ENCODE assay signal across 10 mouse cellular contexts in the genomic region with DNA sequence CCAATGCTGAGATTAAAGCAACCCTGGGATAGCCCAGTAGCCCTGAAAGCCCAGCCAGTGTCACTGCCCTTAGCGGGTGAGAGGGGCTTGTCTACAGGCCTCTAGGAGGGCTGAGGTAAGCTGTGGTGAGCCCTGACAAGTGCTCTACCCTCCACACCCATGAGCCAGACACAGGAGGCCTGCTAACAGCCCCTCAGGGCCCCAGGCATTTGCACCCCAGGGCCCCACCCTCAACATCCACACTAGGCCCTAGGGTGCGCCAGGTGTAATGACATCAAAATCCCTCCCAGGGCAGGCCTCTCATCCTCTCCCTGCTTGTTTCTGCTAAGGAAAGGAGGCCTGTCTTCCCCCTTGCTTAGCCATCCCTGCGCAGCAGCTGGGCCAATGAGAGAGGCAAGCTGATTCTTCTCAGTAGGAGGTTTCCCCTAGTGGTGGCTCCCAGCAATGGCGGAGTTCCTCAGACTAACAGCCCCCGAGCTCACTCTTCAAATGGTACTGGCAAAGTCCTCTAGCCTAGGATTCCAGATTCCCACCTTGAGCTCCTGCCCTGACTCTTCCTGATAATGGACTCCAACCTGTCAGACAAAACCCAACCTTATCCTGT. TPM values are rescaled to one million over a fixed set of nuclear protein-coding genes. Genes with fewer than 3 reads are reported as not detected.
DNase-seq lines count a peak whose midpoint lies in the region; ATAC-seq and TF ChIP-seq lines count a peak whose summit lies in the region.
"Had no signal": no experiment of that assay in that cellular context is flagged by ENCODE, and none has a peak within 500 bp of the region (broad histone marks: within the 10 kb centered on the region; RNA-seq: fewer than 3 reads in every experiment).

No protein-coding gene starts in this region.

- H3K79me3 ChIP-seq in C2C12 (ENCODE audit: low read depth): no peaks in the 10 kb centered on the region

- WGBS in hindbrain, postnatal 0 days: 47% methylated on average over 5 of the region's 5 CpGs
- 44% methylated on average over 5 of the region's 5 CpGs for WGBS in hindbrain, embryonic 13.5 days
- 25% methylated on average over 5 of the region's 5 CpGs for WGBS in embryonic facial prominence, embryonic 14.5 days

- peaks cover under 1% of the 10 kb centered on the region; the same call in 1 of the 2 replicates for H3K36me3 ChIP-seq in hindbrain, postnatal 0 days (ENCODE audit: insufficient read depth, low read length)
- no peaks in the 10 kb centered on the region for H3K36me3 ChIP-seq in hindbrain, embryonic 13.5 days
- peaks cover under 1% of the 10 kb centered on the region for H3K36me3 ChIP-seq in C2C12 (ENCODE audit: control insufficient read depth, insufficient read depth)
- H3K36me3 ChIP-seq in embryonic facial prominence, embryonic 14.5 days (ENCODE audit: control insufficient read depth, insufficient read depth, low read length): 0 out of 2 replicates have a peak, but pooled peaks cover under 1% of the 10 kb centered on the region
- H3K36me3 ChIP-seq: embryonic facial prominence, embryonic 12.5 days had no signal

- H3K79me2 ChIP-seq in C2C12 (ENCODE audit: control insufficient read depth, insufficient read depth): no peaks in the 10 kb centered on the region

- peak; percentile 80 for TF ChIP-seq CTCF in hindbrain, postnatal 0 days (IDR thresholded peaks at IDR 0.05; ENCODE audit: low read depth)
- peak; percentile 1 for TF ChIP-seq CTCF in C2C12 (IDR thresholded peaks at IDR 0.05; ENCODE audit: control insufficient read depth, insufficient read depth, insufficient read length)

- H3K9me3 ChIP-seq in hindbrain, postnatal 0 days (ENCODE audit: low read length): no peaks in the 10 kb centered on the region
- no peaks in the 10 kb centered on the region for H3K9me3 ChIP-seq in hindbrain, embryonic 13.5 days
- H3K9me3 ChIP-seq in embryonic facial prominence, embryonic 14.5 days (ENCODE audit: control insufficient read depth, low read length): no peaks in the 10 kb centered on the region
- H3K9me3 ChIP-seq: embryonic facial prominence, embryonic 12.5 days; limb, embryonic 15.5 days had no signal

- no peak overlapping the region for H3ac ChIP-seq in C2C12 (ENCODE audit: control insufficient read depth, insufficient read length, low read depth)

- no peaks in the 10 kb centered on the region for H3K4me1 ChIP-seq in hindbrain, postnatal 0 days (ENCODE audit: insufficient read depth, low read length)
- H3K4me1 ChIP-seq in hindbrain, embryonic 13.5 days (replicated peaks): peaks cover 18% of the 10 kb centered on the region
- H3K4me1 ChIP-seq in embryonic facial prominence, embryonic 14.5 days (ENCODE audit: control insufficient read depth, insufficient read depth, low read length): no peaks in the 10 kb centered on the region

- H3K4me3 ChIP-seq in hindbrain, postnatal 0 days (ENCODE audit: low read length): no peak overlapping the region
- H3K4me3 ChIP-seq in hindbrain, embryonic 13.5 days: no peak overlapping the region
- H3K4me3 ChIP-seq in C2C12 (ENCODE audit: insufficient read depth, poor library complexity, severe bottlenecking): no peak overlapping the region
- H3K4me3 ChIP-seq in embryonic facial prominence, embryonic 14.5 days (ENCODE audit: low read depth, low read length): no peak overlapping the region
- H3K4me3 ChIP-seq: embryonic facial prominence, embryonic 12.5 days; limb, embryonic 15.5 days had no signal

- ATAC-seq in hindbrain, postnatal 0 days: no peak
- no peak for ATAC-seq in hindbrain, embryonic 13.5 days (ENCODE audit: low FRiP score)
- no peak for ATAC-seq in embryonic facial prominence, embryonic 14.5 days (ENCODE audit: low read depth)

- H3K4me2 ChIP-seq in hindbrain, postnatal 0 days (ENCODE audit: low read depth, low read length): no peak overlapping the region
- no peak overlapping the region for H3K4me2 ChIP-seq in hindbrain, embryonic 13.5 days
- no peak overlapping the region for H3K4me2 ChIP-seq in embryonic facial prominence, embryonic 14.5 days (ENCODE audit: low read depth, low read length)
- H3K4me2 ChIP-seq: embryonic facial prominence, embryonic 12.5 days; limb, embryonic 15.5 days had no signal

- no peak overlapping the region for H3K27ac ChIP-seq in hindbrain, postnatal 0 days
- no peak overlapping the region for H3K27ac ChIP-seq in hindbrain, embryonic 13.5 days
- H3K27ac ChIP-seq in embryonic facial prominence, embryonic 14.5 days (replicated peaks; ENCODE audit: low read depth, low read length): no peak overlapping the region
- H3K27ac ChIP-seq: embryonic facial prominence, embryonic 12.5 days; limb, embryonic 15.5 days had no signal

- H3K9ac ChIP-seq in hindbrain, postnatal 0 days (replicated peaks; ENCODE audit: low read length): no peak overlapping the region
- H3K9ac ChIP-seq in hindbrain, embryonic 13.5 days: no peak overlapping the region
- 0 out of 2 replicates have a peak overlapping the region, but pooled peaks have one; percentile 2 for H3K9ac ChIP-seq in embryonic facial prominence, embryonic 14.5 days (ENCODE audit: low read depth, low read length)
- H3K9ac ChIP-seq: embryonic facial prominence, embryonic 12.5 days; limb, embryonic 15.5 days had no signal

- H3K27me3 ChIP-seq in hindbrain, postnatal 0 days (ENCODE audit: insufficient read depth, low read length): no peaks in the 10 kb centered on the region
- peaks cover 32% of the 10 kb centered on the region for H3K27me3 ChIP-seq in hindbrain, embryonic 13.5 days
- peaks cover 10% of the 10 kb centered on the region for H3K27me3 ChIP-seq in C2C12 (ENCODE audit: control insufficient read depth, insufficient read depth, insufficient read length)
- H3K27me3 ChIP-seq in embryonic facial prominence, embryonic 14.5 days (replicated peaks; ENCODE audit: control insufficient read depth, insufficient read depth, low read length): no peaks in the 10 kb centered on the region
- H3K27me3 ChIP-seq: limb, embryonic 15.5 days had no signal

- DNase-seq in hindbrain, postnatal 0 days (ENCODE audit: low spot score): peak; percentile 82
- peak; percentile 51 for DNase-seq in 3T3-L1 (ENCODE audit: low read depth, low spot score)
- peak; percentile 70 for DNase-seq in embryonic facial prominence, embryonic 14.5 days (ENCODE audit: low spot score)
- DNase-seq in urinary bladder, postnatal 4 days (ENCODE audit: low spot score in 2 of 2): no peak
- DNase-seq in right cerebral cortex, postnatal 4 days: no peak
- no peak for DNase-seq in left cerebral cortex, adult 18-20 months (ENCODE audit: low spot score in 2 of 2)

TF ChIP-seq in C2C12, 6 proteins besides CTCF, POLR2A, EP300 and RAD21:
- TF ChIP-seq USF1 (IDR thresholded peaks at IDR 0.05; ENCODE audit: low read depth) (no peak), MYOG (IDR thresholded peaks at IDR 0.05; ENCODE audit: control insufficient read depth, extremely low read depth, insufficient read length) (no peak), MYOD1 (IDR thresholded peaks at IDR 0.05; ENCODE audit: control insufficient read depth, insufficient read length, low read depth) (no peak), CEBPB (IDR thresholded peaks at IDR 0.05; ENCODE audit: low read depth) (no peak), FOSL1 (IDR thresholded peaks at IDR 0.05; ENCODE audit: insufficient read depth, low read length, poor library complexity, severe bottlenecking) (no peak), MAX (IDR thresholded peaks at IDR 0.05) (no peak)

RNA-seq across cellular contexts. Expression of gene Ppara, which starts 22.1 kb away (rescaled TPM):
- 1.2 and 6.6 TPM in 2 replicates for total RNA-seq in hindbrain, postnatal 0 days (2014; rRNA removed)
- polyA plus RNA-seq in hindbrain, postnatal 0 days (2015; fragmentation: Nextera tagmentation; extraction: Ambion mirVana): 1.9 and 2.7 TPM in 2 replicates
- polyA plus RNA-seq in hindbrain, embryonic 13.5 days (2015; fragmentation: Nextera tagmentation; extraction: Ambion mirVana): 1.2 and 1.7 TPM in 2 replicates
- 0.08 TPM for polyA plus RNA-seq in C2C12 (2012; fragmentation: generic; extraction: Trizol)
- 3.5 and 6.0 TPM in 2 replicates for polyA plus RNA-seq in embryonic facial prominence, embryonic 14.5 days (2014; fragmentation: Nextera tagmentation; extraction: Ambion mirVana)
- total RNA-seq in left cerebral cortex, adult 18-20 months (2021): 1 to 10 TPM; 3.2 to 4.1 TPM

Comparison
In these comparisons a context has a peak if more than half of its experiments do, and no peak if none do; other contexts are left out.
1. DNase-seq: peak in hindbrain, postnatal 0 days (single experiment), 3T3-L1 (single experiment) and embryonic facial prominence, embryonic 14.5 days (single experiment); none in urinary bladder, postnatal 4 days (0 of 2), right cerebral cortex, postnatal 4 days (single experiment) and left cerebral cortex, adult 18-20 months (0 of 2).